Mouse (Mus musculus) heart, embryonic 11.5 days (tissue): ENCODE data around the gene Armc10. TPM values are rescaled to one million over a fixed set of nuclear protein-coding genes. Genes with fewer than 3 reads are reported as not detected.
A peak's percentile ranks its signal among the peaks of the same experiment; 100 is the strongest.
"Not testable (repeated sequence)": the region's sequence is repeated elsewhere in the genome, so short reads cannot be mapped to it uniquely, and the experiment has no call there.

ENCODE experiments used
- ATAC-seq: fragments of 200-750 bp; cut with Nextera tagmentation; replicated peaks from 2 replicates; pipeline ENCODE4 v1.8.0; 2017; ENCODE audit warnings: moderate library complexity; ENCODE audit not compliant: insufficient number of reproducible peaks, low FRiP score, low TSS enrichment
- H3K27ac ChIP-seq: fragments of 300-500 bp; sonication (generic); 2 replicates; pipeline ENCODE4 v1.5.1; 2014; ENCODE audit warnings: mild to moderate bottlenecking, low read depth, low read length
- H3K27me3 ChIP-seq: fragments of 300-500 bp; sonication (generic); 2 replicates; pipeline ENCODE4 v1.6.1; 2014; ENCODE audit warnings: mild to moderate bottlenecking, low read length, mixed read lengths; ENCODE audit not compliant: control insufficient read depth, insufficient read depth
- H3K36me3 ChIP-seq: fragments of 300-500 bp; sonication (generic); 2 replicates; pipeline ENCODE4 v1.6.1; 2014; ENCODE audit warnings: mild to moderate bottlenecking, low read length, moderate library complexity, mixed read lengths; ENCODE audit not compliant: control insufficient read depth, insufficient read depth
- H3K4me1 ChIP-seq: fragments of 300-500 bp; sonication (generic); 2 replicates; pipeline ENCODE4 v1.6.1; 2014; ENCODE audit warnings: low read length; ENCODE audit not compliant: control insufficient read depth, insufficient read depth
- H3K4me2 ChIP-seq: fragments of 300-500 bp; sonication (generic); 2 replicates; pipeline ENCODE4 v1.6.1; 2014; ENCODE audit warnings: mild to moderate bottlenecking, moderate library complexity
- H3K4me3 ChIP-seq: fragments of 300-500 bp; sonication (generic); 2 replicates; pipeline ENCODE4 v1.5.1; 2014; ENCODE audit warnings: low read depth, low read length
- H3K9ac ChIP-seq: fragments of 300-500 bp; sonication (generic); 2 replicates; pipeline ENCODE4 v1.6.1; 2014; ENCODE audit warnings: mild to moderate bottlenecking, low read depth, low read length, moderate library complexity
- H3K9me3 ChIP-seq: fragments of 300-500 bp; sonication (generic); replicated peaks from 2 replicates; pipeline ENCODE4 v1.6.1; 2016; ENCODE audit warnings: low read length; ENCODE audit not compliant: control insufficient read depth
- WGBS: fragments of 180-500 bp; shearing (Covaris S2); extraction: QIAGEN DNeasy Blood & Tissue Kit; methylation state at CpG from one replicate; pipeline ENCODE4 v1.1.7; 2014; ENCODE audit not compliant: insufficient replicate concordance; 5-methylcytosine and 5-hydroxymethylcytosine counted together
- polyA plus RNA-seq: library from polyadenylated mRNA; unstranded; fragments of >200 nt; fragmentation: Nextera tagmentation; extraction: Ambion mirVana; gene quantifications from 2 replicates; pipeline ENCODE4 v1.2.1, GENCODE M21; 2014

Gene Armc10
- polyA plus RNA-seq, 1 experiment from 2014 or later: 30.3 TPM

GRCm38 (mm10) chr5:21692230-21692629 is 46.6 kb downstream of the Armc10 start:
- H3K27ac ChIP-seq: no peak overlapping the region
- no peak overlapping the region for H3K9ac ChIP-seq
- no peaks in the 10 kb centered on the region for H3K27me3 ChIP-seq
- no peaks in the 10 kb centered on the region for H3K4me1 ChIP-seq
- ATAC-seq: no peak
- H3K9me3 ChIP-seq: no peaks in the 10 kb centered on the region
- no peak overlapping the region for H3K4me2 ChIP-seq
- WGBS: 91% methylated on average over 5 of the region's 5 CpGs
- H3K4me3 ChIP-seq: no peak overlapping the region
- H3K36me3 ChIP-seq: no peaks in the 10 kb centered on the region

- no peaks in the 10 kb centered on the region for H3K9me3 ChIP-seq
- no peaks in the 10 kb centered on the region for H3K27me3 ChIP-seq
- no peak overlapping the region for H3K4me2 ChIP-seq
- 61% methylated on average over 3 of the region's 3 CpGs for WGBS
- no peaks in the 10 kb centered on the region for H3K4me1 ChIP-seq
- H3K27ac ChIP-seq: no peak overlapping the region
- no peak for ATAC-seq
- no peaks in the 10 kb centered on the region for H3K36me3 ChIP-seq
- H3K4me3 ChIP-seq: no peak overlapping the region
- no peak overlapping the region for H3K9ac ChIP-seq
These were observed 47.8 kb downstream of the Armc10 start for GRCm38 (mm10) chr5:21693372-21693870.

- Histone ChIP-seq H3K27me3 (no peaks in the 10 kb centered on the region), H3K36me3 (no peaks in the 10 kb centered on the region), H3K9ac (no peak overlapping the region), H3K9me3 (no peaks in the 10 kb centered on the region), H3K27ac (no peak overlapping the region), H3K4me1 (no peaks in the 10 kb centered on the region), H3K4me2 (no peak overlapping the region), H3K4me3 (no peak overlapping the region)
- 80% methylated on average over 3 of the region's 3 CpGs for WGBS
- no peak for ATAC-seq
These were observed 49.4 kb downstream of the Armc10 start for GRCm38 (mm10) chr5:21694854-21695490.

- not testable (repeated sequence) for H3K9me3 ChIP-seq, H3K4me2 ChIP-seq, H3K4me1 ChIP-seq, H3K27ac ChIP-seq, ATAC-seq, H3K4me3 ChIP-seq, H3K9ac ChIP-seq, H3K36me3 ChIP-seq, H3K27me3 ChIP-seq
- 91% methylated on average over 3 of the region's 3 CpGs for WGBS
These were observed 53.9 kb downstream of the Armc10 start for GRCm38 (mm10) chr5:21699555-21699954.

GRCm38 (mm10) chr5:21700272-21700821 is 54.7 kb downstream of the Armc10 start:
- H3K4me3 ChIP-seq: peak overlapping the region; percentile 55
- H3K36me3 ChIP-seq: no peaks in the 10 kb centered on the region
- no peak for ATAC-seq
- 21% methylated on average over 10 of the region's 10 CpGs for WGBS
- H3K4me1 ChIP-seq: no peaks in the 10 kb centered on the region; the same call in 1 of the 2 replicates
- H3K9ac ChIP-seq: peak overlapping the region; percentile 72
- no peak overlapping the region for H3K27ac ChIP-seq
- H3K4me2 ChIP-seq: peak overlapping the region; percentile 90
- H3K9me3 ChIP-seq: no peaks in the 10 kb centered on the region
- no peaks in the 10 kb centered on the region for H3K27me3 ChIP-seq

- H3K4me2 ChIP-seq: peak overlapping the region; percentile 90
- no peaks in the 10 kb centered on the region; the same call in 1 of the 2 replicates for H3K4me1 ChIP-seq
- no peaks in the 10 kb centered on the region for H3K27me3 ChIP-seq
- H3K4me3 ChIP-seq: peak overlapping the region; percentile 55
- H3K9me3 ChIP-seq: no peaks in the 10 kb centered on the region
- peak overlapping the region; percentile 90; the same call in 1 of the 2 replicates for H3K27ac ChIP-seq
- no peak for ATAC-seq
- H3K9ac ChIP-seq: peak overlapping the region; percentile 72
- WGBS: under 1% methylated on average over 22 of the region's 22 CpGs
- H3K36me3 ChIP-seq: no peaks in the 10 kb centered on the region
These were observed 55.3 kb downstream of the Armc10 start for GRCm38 (mm10) chr5:21700934-21701333.

- Histone ChIP-seq H3K36me3 (no peaks in the 10 kb centered on the region), H3K4me2 (peak within 1 kb of the TSS; percentile 90), H3K27me3 (no peaks in the 10 kb centered on the region), H3K27ac (peak within 1 kb of the TSS; percentile 90), H3K9ac (peak within 1 kb of the TSS; percentile 81), H3K4me1 (no peaks in the 10 kb centered on the region; the same call in 1 of the 2 replicates), H3K9me3 (no peaks in the 10 kb centered on the region), H3K4me3 (peak within 1 kb of the TSS; percentile 55)
- ATAC-seq: peak; percentile 100
- under 1% methylated on average over 53 of the region's 59 CpGs for WGBS
These were observed 55.9 kb downstream of the Armc10 start, which contains the start of gene Napepld for GRCm38 (mm10) chr5:21701351-21702008. Gene Napepld, minus strand, starts transcription at chr5:21701396.

GRCm38 (mm10) chr5:21702009-21702364 is 56.4 kb downstream of the Armc10 start:
- no peaks in the 10 kb centered on the region for H3K9me3 ChIP-seq
- WGBS: 58% methylated on average over 2 of the region's 2 CpGs
- no peaks in the 10 kb centered on the region; the same call in 1 of the 2 replicates for H3K4me1 ChIP-seq
- peak overlapping the region; percentile 90 for H3K4me2 ChIP-seq
- peak overlapping the region; percentile 90 for H3K27ac ChIP-seq
- ATAC-seq: no peak; the same call in 1 of the 2 replicates
- peak overlapping the region; percentile 55 for H3K4me3 ChIP-seq
- peak overlapping the region; percentile 81 for H3K9ac ChIP-seq
- H3K36me3 ChIP-seq: no peaks in the 10 kb centered on the region
- H3K27me3 ChIP-seq: no peaks in the 10 kb centered on the region
